Mouse (Mus musculus): Measurements from ENCODE around the gene Gm732.

Gene Gm732

DNA sequence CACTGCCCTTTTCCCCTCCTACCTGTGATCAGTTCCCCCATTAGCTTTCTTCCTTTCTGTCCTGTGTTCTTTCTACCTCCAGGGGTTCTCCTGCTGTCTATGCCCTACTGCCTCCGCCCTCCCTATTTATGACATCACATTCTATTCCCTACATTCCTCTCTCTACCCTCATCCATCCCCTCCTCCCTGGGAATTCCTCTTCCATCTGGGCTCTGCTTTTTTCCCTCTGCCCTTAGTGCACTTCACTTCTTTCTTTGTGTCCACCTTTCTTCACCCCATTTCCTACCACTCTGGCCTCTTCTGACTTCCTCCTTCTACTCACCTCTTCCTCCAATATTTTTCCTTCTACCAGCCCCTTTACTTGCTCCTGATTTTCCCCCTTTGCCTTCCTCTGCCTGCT, at the start of gene Gm732:
Gene Gm732 (minus strand): TSS at position 101 of the 400 bp plus-strand sequence.
- DNase-seq = no peak

Data from kidney, adult 11 months (tissue).